Comparison of ENCODE assay signal across 12 mouse cellular contexts in the genomic region with DNA sequence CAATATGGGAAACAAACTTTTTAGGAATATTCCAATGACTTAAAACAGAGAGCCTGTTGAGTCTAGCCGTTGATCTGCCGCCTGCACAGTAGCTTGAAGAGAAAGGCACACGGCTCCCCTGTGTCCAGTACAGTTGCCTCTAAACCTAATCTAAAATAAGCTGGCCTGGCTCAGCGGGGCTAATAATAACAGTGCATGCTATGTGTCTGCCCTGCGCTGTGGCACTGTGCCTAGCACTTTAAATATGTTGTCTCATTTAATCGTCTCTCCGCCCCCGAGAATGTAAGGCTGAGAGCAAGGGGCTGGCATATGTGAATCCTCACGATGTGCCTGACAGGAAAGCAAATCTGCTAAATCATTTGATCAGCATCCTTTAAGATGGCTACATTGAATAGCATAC.
DNase-seq lines count a peak whose midpoint lies in the region; ATAC-seq lines count a peak whose summit lies in the region.
"Had no signal": no experiment of that assay in that cellular context is flagged by ENCODE, and none has a peak within 500 bp of the region (broad histone marks: within the 10 kb centered on the region; RNA-seq: fewer than 3 reads in every experiment).

No protein-coding gene starts in this region.

- WGBS in hindbrain, embryonic 13.5 days: 65% methylated on average over 9 of the region's 9 CpGs
- WGBS in hindbrain, embryonic 12.5 days: 70% methylated on average over 9 of the region's 9 CpGs

- H3K27ac ChIP-seq in hindbrain, embryonic 13.5 days: no peak overlapping the region
- no peak overlapping the region for H3K27ac ChIP-seq in hindbrain, embryonic 12.5 days
- H3K27ac ChIP-seq: embryonic facial prominence, embryonic 13.5 days had no signal

- no peaks in the 10 kb centered on the region for H3K36me3 ChIP-seq in hindbrain, embryonic 13.5 days
- no peaks in the 10 kb centered on the region for H3K36me3 ChIP-seq in hindbrain, embryonic 12.5 days
- H3K36me3 ChIP-seq in megakaryocyte, embryonic 14.5 days (replicated peaks; ENCODE audit: low read length): peaks cover 27% of the 10 kb centered on the region
- H3K36me3 ChIP-seq: embryonic facial prominence, embryonic 13.5 days had no signal

- DNase-seq in cerebellum, adult 18-20 months: peak; percentile 44 to 51
- DNase-seq in skeletal muscle tissue, adult 2 months (ENCODE audit: low read depth, low spot score): peak; percentile 60
- DNase-seq in embryo, embryonic 9.5 days (ENCODE audit: extremely low spot score): no peak
- DNase-seq: gastrocnemius, postnatal 36 days; thymus, adult 2 months had no signal

- H3K4me3 ChIP-seq in hindbrain, embryonic 13.5 days: no peak overlapping the region
- H3K4me3 ChIP-seq in hindbrain, embryonic 12.5 days: no peak overlapping the region
- H3K4me3 ChIP-seq in megakaryocyte, embryonic 14.5 days (replicated peaks): peak overlapping the region; percentile 79
- H3K4me3 ChIP-seq: embryonic facial prominence, embryonic 13.5 days had no signal

- H3K4me2 ChIP-seq in hindbrain, embryonic 13.5 days: 0 out of 2 replicates have a peak overlapping the region, but pooled peaks have one; percentile 6
- H3K4me2 ChIP-seq in hindbrain, embryonic 12.5 days (replicated peaks): no peak overlapping the region
- H3K4me2 ChIP-seq: embryonic facial prominence, embryonic 13.5 days had no signal

- peaks cover 62% of the 10 kb centered on the region for H3K4me1 ChIP-seq in hindbrain, embryonic 13.5 days (replicated peaks)
- H3K4me1 ChIP-seq in hindbrain, embryonic 12.5 days: peaks cover 22% of the 10 kb centered on the region
- H3K4me1 ChIP-seq in megakaryocyte, embryonic 14.5 days: peaks cover 99% of the 10 kb centered on the region

- H3K9ac ChIP-seq in hindbrain, embryonic 13.5 days: no peak overlapping the region
- H3K9ac ChIP-seq in hindbrain, embryonic 12.5 days: no peak overlapping the region
- H3K9ac ChIP-seq: embryonic facial prominence, embryonic 13.5 days had no signal

- H3K27me3 ChIP-seq in hindbrain, embryonic 13.5 days: no peaks in the 10 kb centered on the region
- no peaks in the 10 kb centered on the region for H3K27me3 ChIP-seq in hindbrain, embryonic 12.5 days
- no peaks in the 10 kb centered on the region for H3K27me3 ChIP-seq in megakaryocyte, embryonic 14.5 days (replicated peaks)
- H3K27me3 ChIP-seq: embryonic facial prominence, embryonic 13.5 days had no signal

- H3K9me3 ChIP-seq in hindbrain, embryonic 13.5 days: no peaks in the 10 kb centered on the region
- no peaks in the 10 kb centered on the region for H3K9me3 ChIP-seq in hindbrain, embryonic 12.5 days (replicated peaks)
- no peaks in the 10 kb centered on the region for H3K9me3 ChIP-seq in megakaryocyte, embryonic 14.5 days
- H3K9me3 ChIP-seq: embryonic facial prominence, embryonic 13.5 days had no signal

- ATAC-seq in cerebellum, adult (ENCODE audit: insufficient number of reproducible peaks, low FRiP score, low TSS enrichment): no peak
- ATAC-seq in hindbrain, embryonic 13.5 days (ENCODE audit: low FRiP score): no peak
- ATAC-seq in hindbrain, embryonic 12.5 days (ENCODE audit: low FRiP score): no peak
- ATAC-seq in megakaryocyte, adult 5-6 weeks (ENCODE audit: poor library complexity, severe bottlenecking): no peak
- ATAC-seq: midbrain, embryonic 16.5 days had no signal
